Mouse (Mus musculus) right cerebral cortex, postnatal 25 days (tissue): ENCODE results near the gene Dpp4.

ENCODE experiments used
- DNase-seq: peaks from one replicate; pipeline ENCODE4 v3.0.0; 2022

Gene Dpp4

GRCm38 (mm10) chr2:62356606-62357005 is 55.4 kb downstream of the Dpp4 start:
- no peak for DNase-seq

- no peak for DNase-seq
These were observed 56.3 kb downstream of the Dpp4 start for GRCm38 (mm10) chr2:62355766-62356165.

- no peak for DNase-seq
These were observed 60.0 kb downstream of the Dpp4 start for GRCm38 (mm10) chr2:62352035-62352434.

GRCm38 (mm10) chr2:62347762-62348161 is 64.3 kb downstream of the Dpp4 start:
- no peak for DNase-seq

GRCm38 (mm10) chr2:62346771-62347170 is 65.3 kb downstream of the Dpp4 start:
- DNase-seq = no peak

GRCm38 (mm10) chr2:62344367-62344766 is 67.7 kb downstream of the Dpp4 start:
- DNase-seq = no peak

- DNase-seq = peak; percentile 55
These were observed 70.3 kb downstream of the Dpp4 start for GRCm38 (mm10) chr2:62341734-62342128.

GRCm38 (mm10) chr2:62341061-62341733 is 70.8 kb downstream of the Dpp4 start:
- no peak for DNase-seq

- no peak for DNase-seq
These were observed 72.6 kb downstream of the Dpp4 start for GRCm38 (mm10) chr2:62339222-62339944.

GRCm38 (mm10) chr2:62337086-62337485 is 74.9 kb downstream of the Dpp4 start:
- DNase-seq = no peak

- no peak for DNase-seq
These were observed 77.4 kb downstream of the Dpp4 start for GRCm38 (mm10) chr2:62334397-62335243.

GRCm38 (mm10) chr2:62332465-62332864 is 79.6 kb downstream of the Dpp4 start:
- no peak for DNase-seq

- no peak for DNase-seq
These were observed 80.1 kb downstream of the Dpp4 start for GRCm38 (mm10) chr2:62331913-62332312.

- DNase-seq = no peak
These were observed 86.6 kb downstream of the Dpp4 start for GRCm38 (mm10) chr2:62325388-62325787.

GRCm38 (mm10) chr2:62323078-62323637 is 88.9 kb downstream of the Dpp4 start:
- peak; percentile 57 for DNase-seq

GRCm38 (mm10) chr2:62319489-62319888 is 92.5 kb downstream of the Dpp4 start:
- no peak for DNase-seq

GRCm38 (mm10) chr2:62316930-62317329 is 95.1 kb downstream of the Dpp4 start:
- DNase-seq = no peak

- DNase-seq = no peak
These were observed 104.6 kb downstream of the Dpp4 start for GRCm38 (mm10) chr2:62307477-62307876.

- DNase-seq = no peak
These were observed 105.1 kb downstream of the Dpp4 start for GRCm38 (mm10) chr2:62306978-62307377.

GRCm38 (mm10) chr2:62301716-62302115 is 110.3 kb downstream of the Dpp4 start:
- DNase-seq = no peak

- no peak for DNase-seq
These were observed 118.2 kb downstream of the Dpp4 start for GRCm38 (mm10) chr2:62293846-62294245.

GRCm38 (mm10) chr2:62287532-62287931 is 124.5 kb downstream of the Dpp4 start:
- DNase-seq = no peak

GRCm38 (mm10) chr2:62285847-62286246 is 126.2 kb downstream of the Dpp4 start:
- no peak for DNase-seq
